Mouse (Mus musculus) right cerebral cortex, postnatal 14 days (tissue): ENCODE measurements at regions not wholly inside any gene's neighbourhood (a gene's known extent, or its start where the extent isn't known, plus 50 kb on each side); places are given as distances from the start of the nearest gene placed in this dataset.

ENCODE experiments used
- DNase-seq: peaks from one replicate; pipeline ENCODE4 v3.0.0; 2022

GRCm38 (mm10) chr17:22673891-22674622 is 73.3 kb downstream of the Vmn2r112 start:
- DNase-seq = peak; percentile 8
